23 mouse cellular contexts compared by ENCODE assay signal in genomic region chr5:38205303-38205726, GRCm38 (mm10). TPM values are rescaled to one million over a fixed set of nuclear protein-coding genes. Genes with fewer than 3 reads are reported as not detected.
DNase-seq lines count a peak whose midpoint lies in the region; ATAC-seq and TF ChIP-seq lines count a peak whose summit lies in the region.
"Had no signal": no experiment of that assay in that cellular context is flagged by ENCODE, and none has a peak within 500 bp of the region (broad histone marks: within the 10 kb centered on the region; RNA-seq: fewer than 3 reads in every experiment).

No protein-coding gene starts in this region.

- peak; percentile 45 for DNase-seq in cerebellum, adult 9-11 months
- DNase-seq in cerebellum, postnatal 36 days: no peak
- peak; percentile 11 for DNase-seq in hindbrain, postnatal 0 days (ENCODE audit: low spot score)
- no peak for DNase-seq in midbrain, embryonic 11.5 days (ENCODE audit: low spot score, missing footprints)
- DNase-seq in retina, embryonic 14.5 days (ENCODE audit: low spot score): peak; percentile 18
- no peak for DNase-seq in kidney, postnatal 10 days
- DNase-seq: B cell, adult 2 months; gastrocnemius, postnatal 10 days; heart, adult 11 months; layer of hippocampus, postnatal 36 days; lung, postnatal 10 days; midbrain, embryonic 14.5 days; spleen, adult 18-20 months; thymus, postnatal 36 days had no signal

- no peak for TF ChIP-seq CTCF in hindbrain, postnatal 0 days (IDR thresholded peaks at IDR 0.05; ENCODE audit: low read depth)

- ATAC-seq in hindbrain, postnatal 0 days: 0 out of 2 replicates have a peak, but pooled peaks have one; percentile 39
- no peak for ATAC-seq in hindbrain, embryonic 13.5 days (ENCODE audit: low FRiP score)
- peak; percentile 57; the same call in 1 of the 2 replicates for ATAC-seq in midbrain, embryonic 15.5 days (replicated peaks)
- no peak for ATAC-seq in midbrain, embryonic 11.5 days (ENCODE audit: low FRiP score)
- ATAC-seq: forebrain, embryonic 13.5 days; intestine, postnatal 0 days had no signal

- no peak overlapping the region for H3K27ac ChIP-seq in hindbrain, postnatal 0 days
- H3K27ac ChIP-seq in hindbrain, embryonic 13.5 days: no peak overlapping the region
- H3K27ac ChIP-seq in midbrain, embryonic 15.5 days: no peak overlapping the region
- H3K27ac ChIP-seq in midbrain, embryonic 11.5 days (ENCODE audit: low read depth, low read length): no peak overlapping the region
- H3K27ac ChIP-seq: embryonic facial prominence, embryonic 12.5 days; forebrain, embryonic 13.5 days; heart, embryonic 13.5 days; hindbrain, embryonic 15.5 days; limb, embryonic 13.5 days had no signal

- H3K27me3 ChIP-seq in hindbrain, postnatal 0 days (ENCODE audit: insufficient read depth, low read length): no peaks in the 10 kb centered on the region
- H3K27me3 ChIP-seq in hindbrain, embryonic 13.5 days: no peaks in the 10 kb centered on the region
- H3K27me3 ChIP-seq in midbrain, embryonic 15.5 days (replicated peaks): no peaks in the 10 kb centered on the region
- H3K27me3 ChIP-seq in midbrain, embryonic 11.5 days (ENCODE audit: control insufficient read depth, insufficient read depth, low read length): no peaks in the 10 kb centered on the region
- H3K27me3 ChIP-seq: embryonic facial prominence, embryonic 12.5 days; forebrain, embryonic 13.5 days; heart, embryonic 13.5 days; hindbrain, embryonic 15.5 days; limb, embryonic 13.5 days had no signal

- H3K4me1 ChIP-seq in hindbrain, postnatal 0 days (ENCODE audit: insufficient read depth, low read length): no peaks in the 10 kb centered on the region
- H3K4me1 ChIP-seq in hindbrain, embryonic 13.5 days (replicated peaks): no peaks in the 10 kb centered on the region
- no peaks in the 10 kb centered on the region for H3K4me1 ChIP-seq in midbrain, embryonic 15.5 days
- H3K4me1 ChIP-seq in midbrain, embryonic 11.5 days (ENCODE audit: control insufficient read depth, insufficient read depth, low read length): no peaks in the 10 kb centered on the region
- H3K4me1 ChIP-seq: embryonic facial prominence, embryonic 12.5 days; hindbrain, embryonic 15.5 days; limb, embryonic 13.5 days had no signal

- H3K4me3 ChIP-seq in hindbrain, postnatal 0 days (ENCODE audit: low read length): no peak overlapping the region
- no peak overlapping the region for H3K4me3 ChIP-seq in hindbrain, embryonic 13.5 days
- no peak overlapping the region for H3K4me3 ChIP-seq in midbrain, embryonic 15.5 days
- no peak overlapping the region for H3K4me3 ChIP-seq in midbrain, embryonic 11.5 days (ENCODE audit: low read depth, low read length)
- H3K4me3 ChIP-seq: embryonic facial prominence, embryonic 12.5 days; erythroblast, embryonic 14.5 days; forebrain, embryonic 13.5 days; heart, embryonic 13.5 days; hindbrain, embryonic 15.5 days; limb, embryonic 13.5 days had no signal

- no peak overlapping the region for H3K9ac ChIP-seq in hindbrain, postnatal 0 days (replicated peaks; ENCODE audit: low read length)
- no peak overlapping the region for H3K9ac ChIP-seq in hindbrain, embryonic 13.5 days
- no peak overlapping the region for H3K9ac ChIP-seq in midbrain, embryonic 15.5 days
- H3K9ac ChIP-seq in midbrain, embryonic 11.5 days (ENCODE audit: low read length): no peak overlapping the region
- H3K9ac ChIP-seq: embryonic facial prominence, embryonic 12.5 days; forebrain, embryonic 13.5 days; heart, embryonic 13.5 days; hindbrain, embryonic 15.5 days; limb, embryonic 13.5 days had no signal

- no peak overlapping the region for H3K4me2 ChIP-seq in hindbrain, postnatal 0 days (ENCODE audit: low read depth, low read length)
- H3K4me2 ChIP-seq in hindbrain, embryonic 13.5 days: no peak overlapping the region
- H3K4me2 ChIP-seq in midbrain, embryonic 15.5 days: no peak overlapping the region
- H3K4me2 ChIP-seq in midbrain, embryonic 11.5 days: no peak overlapping the region
- H3K4me2 ChIP-seq: embryonic facial prominence, embryonic 12.5 days; forebrain, embryonic 13.5 days; heart, embryonic 13.5 days; hindbrain, embryonic 15.5 days; limb, embryonic 13.5 days had no signal

- WGBS in hindbrain, postnatal 0 days: 80% methylated on average over 7 of the region's 7 CpGs
- 82% methylated on average over 7 of the region's 7 CpGs for WGBS in hindbrain, embryonic 13.5 days
- 82% methylated on average over 7 of the region's 7 CpGs for WGBS in midbrain, embryonic 15.5 days
- 81% methylated on average over 7 of the region's 7 CpGs for WGBS in midbrain, embryonic 11.5 days

- no peaks in the 10 kb centered on the region for H3K9me3 ChIP-seq in hindbrain, postnatal 0 days (ENCODE audit: low read length)
- H3K9me3 ChIP-seq in hindbrain, embryonic 13.5 days: no peaks in the 10 kb centered on the region
- no peaks in the 10 kb centered on the region for H3K9me3 ChIP-seq in midbrain, embryonic 15.5 days
- no peaks in the 10 kb centered on the region for H3K9me3 ChIP-seq in midbrain, embryonic 11.5 days (ENCODE audit: control insufficient read depth, low read length)
- H3K9me3 ChIP-seq: embryonic facial prominence, embryonic 12.5 days; forebrain, embryonic 13.5 days; heart, embryonic 13.5 days; hindbrain, embryonic 15.5 days; limb, embryonic 13.5 days had no signal

- H3K36me3 ChIP-seq in hindbrain, postnatal 0 days (ENCODE audit: insufficient read depth, low read length): peaks cover 51% of the 10 kb centered on the region
- peaks cover 88% of the 10 kb centered on the region for H3K36me3 ChIP-seq in hindbrain, embryonic 13.5 days
- H3K36me3 ChIP-seq in midbrain, embryonic 15.5 days (replicated peaks): peaks cover 45% of the 10 kb centered on the region
- peaks cover 15% of the 10 kb centered on the region for H3K36me3 ChIP-seq in midbrain, embryonic 11.5 days (ENCODE audit: control insufficient read depth, insufficient read depth, low read length)

RNA-seq across cellular contexts. Expression of gene Zbtb49, which starts 14.9 kb away (rescaled TPM):
- 24.1 and 25.2 TPM in 2 replicates for total RNA-seq in hindbrain, postnatal 0 days (2014; rRNA removed)
- 13.8 and 14.7 TPM in 2 replicates for polyA plus RNA-seq in hindbrain, postnatal 0 days (2015; fragmentation: Nextera tagmentation; extraction: Ambion mirVana)
- 20.4 and 23.6 TPM in 2 replicates for polyA plus RNA-seq in hindbrain, embryonic 13.5 days (2015; fragmentation: Nextera tagmentation; extraction: Ambion mirVana)
- 24.4 and 24.9 TPM in 2 replicates for polyA plus RNA-seq in midbrain, embryonic 15.5 days (2015; fragmentation: Nextera tagmentation; extraction: Ambion mirVana)
- 13.5 and 17.8 TPM in 2 replicates for polyA plus RNA-seq in midbrain, embryonic 11.5 days (2014; fragmentation: Nextera tagmentation; extraction: Ambion mirVana)

RNA-seq across cellular contexts. Expression of gene Lyar, which starts 15.0 kb away (rescaled TPM):
- total RNA-seq in hindbrain, postnatal 0 days (2014; rRNA removed): 1.3 and 11.4 TPM in 2 replicates
- polyA plus RNA-seq in hindbrain, postnatal 0 days (2015; fragmentation: Nextera tagmentation; extraction: Ambion mirVana): 45.9 and 49.3 TPM in 2 replicates
- 55.7 and 58.4 TPM in 2 replicates for polyA plus RNA-seq in hindbrain, embryonic 13.5 days (2015; fragmentation: Nextera tagmentation; extraction: Ambion mirVana)
- polyA plus RNA-seq in midbrain, embryonic 15.5 days (2015; fragmentation: Nextera tagmentation; extraction: Ambion mirVana): 40.5 and 40.7 TPM in 2 replicates
- 129 and 143 TPM in 2 replicates for polyA plus RNA-seq in midbrain, embryonic 11.5 days (2014; fragmentation: Nextera tagmentation; extraction: Ambion mirVana)

RNA-seq across cellular contexts. Expression of gene Nsg1, which starts 45.6 kb away (rescaled TPM):
- total RNA-seq in hindbrain, postnatal 0 days (2014; rRNA removed): 1,011 and 1,051 TPM in 2 replicates
- polyA plus RNA-seq in hindbrain, postnatal 0 days (2015; fragmentation: Nextera tagmentation; extraction: Ambion mirVana): 1,463 and 1,578 TPM in 2 replicates
- 1,020 and 1,085 TPM in 2 replicates for polyA plus RNA-seq in hindbrain, embryonic 13.5 days (2015; fragmentation: Nextera tagmentation; extraction: Ambion mirVana)
- polyA plus RNA-seq in midbrain, embryonic 15.5 days (2015; fragmentation: Nextera tagmentation; extraction: Ambion mirVana): 1,489 and 1,499 TPM in 2 replicates
- polyA plus RNA-seq in midbrain, embryonic 11.5 days (2014; fragmentation: Nextera tagmentation; extraction: Ambion mirVana): 76.7 and 77.4 TPM in 2 replicates
- polyA plus RNA-seq: erythroblast, embryonic 14.5 days had no signal

RNA-seq across cellular contexts. Expression of gene Tmem128, which starts 54.7 kb away (rescaled TPM):
- 78.4 and 105 TPM in 2 replicates for total RNA-seq in hindbrain, postnatal 0 days (2014; rRNA removed)
- polyA plus RNA-seq in hindbrain, postnatal 0 days (2015; fragmentation: Nextera tagmentation; extraction: Ambion mirVana): 108 and 114 TPM in 2 replicates
- polyA plus RNA-seq in hindbrain, embryonic 13.5 days (2015; fragmentation: Nextera tagmentation; extraction: Ambion mirVana): 101 and 104 TPM in 2 replicates
- polyA plus RNA-seq in midbrain, embryonic 15.5 days (2015; fragmentation: Nextera tagmentation; extraction: Ambion mirVana): 88.4 and 90.4 TPM in 2 replicates
- polyA plus RNA-seq in midbrain, embryonic 11.5 days (2014; fragmentation: Nextera tagmentation; extraction: Ambion mirVana): 104 and 116 TPM in 2 replicates

Comparison
In these comparisons a context has a peak if more than half of its experiments do, and no peak if none do; other contexts are left out.
1. DNase-seq: peak in cerebellum, adult 9-11 months (single experiment), hindbrain, postnatal 0 days (single experiment) and retina, embryonic 14.5 days (single experiment); none in cerebellum, postnatal 36 days (0 of 2), midbrain, embryonic 11.5 days (single experiment) and kidney, postnatal 10 days (single experiment).
2. ATAC-seq: peak in hindbrain, postnatal 0 days (single experiment) and midbrain, embryonic 15.5 days (single experiment); none in hindbrain, embryonic 13.5 days (single experiment) and midbrain, embryonic 11.5 days (single experiment).
3. RNA of gene Nsg1, which starts 45.6 kb away (polyA plus RNA-seq): 1,463 to 1,578 TPM in hindbrain, postnatal 0 days, 1,489 to 1,499 TPM in midbrain, embryonic 15.5 days and 1,020 to 1,085 TPM in hindbrain, embryonic 13.5 days; 76.7 to 77.4 TPM in midbrain, embryonic 11.5 days; every median in the first group is over 10 times any median in the second.